Mouse (Mus musculus) brain, embryonic 14.5 days (tissue): ENCODE data around the gene Prss41.

Experiments
- CTCF ChIP-seq: fragments of 200-500 bp; IDR thresholded peaks from 2 replicates; pipeline ENCODE4 v1.5.1; 2012; ENCODE audit warnings: inconsistent platforms, mild to moderate bottlenecking, moderate library complexity, borderline replicate concordance; ENCODE audit not compliant: insufficient read depth, insufficient read length; ENCODE audit errors: extremely low read depth
- POLR2A ChIP-seq: fragments of 200-500 bp; IDR thresholded peaks from 2 replicates; pipeline ENCODE4 v1.6.1; 2012; ENCODE audit warnings: mild to moderate bottlenecking, inconsistent platforms, borderline replicate concordance; ENCODE audit not compliant: poor library complexity, insufficient read depth, insufficient read length, severe bottlenecking; ENCODE audit errors: extremely low read depth

GRCm38 (mm10) chr17:23790269-23791078, 53.5 kb downstream of the Prss41 start, which contains the start of gene Srrm2:
- TF ChIP-seq POLR2A (0 out of 2 replicates have a peak, but pooled peaks have one; percentile 58), CTCF (no peak)
